8 mouse cellular contexts compared by ENCODE assay signal in genomic region chr3:153806077-153806772, GRCm38 (mm10). TPM values are rescaled to one million over a fixed set of nuclear protein-coding genes. Genes with fewer than 3 reads are reported as not detected.
DNase-seq lines count a peak whose midpoint lies in the region; ATAC-seq lines count a peak whose summit lies in the region.

No protein-coding gene starts in this region.

- peak; percentile 59 for DNase-seq in T-cell, adult 2 months (ENCODE audit: low spot score)
- DNase-seq in cerebellum, postnatal 36 days, result peak; percentile 91
- peak; percentile 92 to 96 for DNase-seq in frontal cortex, postnatal 36 days (ENCODE audit: low spot score in 2 of 2)
- peak; percentile 98 for DNase-seq in hindbrain, embryonic 14.5 days (ENCODE audit: low spot score)
- peak; percentile 93 to 96 for DNase-seq in layer of hippocampus, postnatal 14 days (ENCODE audit: low spot score in 2 of 2)
- peak; percentile 94 for DNase-seq in lung, postnatal 10 days
- DNase-seq in retina, postnatal 1 day, result peak; percentile 97
- DNase-seq in thymus, postnatal 36 days, result peak; percentile 76 to 78

- peak; percentile 93 for ATAC-seq in hindbrain, embryonic 14.5 days (ENCODE audit: low FRiP score)

- 34% methylated on average over 14 of the region's 14 CpGs for WGBS in hindbrain, embryonic 14.5 days

- no peak overlapping the region for H3K4me3 ChIP-seq in hindbrain, embryonic 14.5 days (replicated peaks; ENCODE audit: low read length)

- 0 out of 2 replicates have a peak overlapping the region, but pooled peaks have one; percentile 24 for H3K27ac ChIP-seq in hindbrain, embryonic 14.5 days

- H3K9ac ChIP-seq in hindbrain, embryonic 14.5 days, result peak overlapping the region; percentile 28; the same call in 1 of the 2 replicates

- peaks cover 9% of the 10 kb centered on the region for H3K4me1 ChIP-seq in hindbrain, embryonic 14.5 days (replicated peaks; ENCODE audit: control insufficient read depth, insufficient read depth, low read length)

- H3K4me2 ChIP-seq in hindbrain, embryonic 14.5 days (replicated peaks), result peak overlapping the region; percentile 27

- H3K27me3 ChIP-seq in hindbrain, embryonic 14.5 days (ENCODE audit: control insufficient read depth, insufficient read depth, low read length), result no peaks in the 10 kb centered on the region

- no peaks in the 10 kb centered on the region for H3K9me3 ChIP-seq in hindbrain, embryonic 14.5 days (ENCODE audit: control insufficient read depth, low read length)

- no peaks in the 10 kb centered on the region for H3K36me3 ChIP-seq in hindbrain, embryonic 14.5 days (replicated peaks; ENCODE audit: control insufficient read depth, insufficient read depth)

RNA-seq across cellular contexts. Expression of gene Asb17, which starts 37.8 kb away (rescaled TPM):
- 0.18 TPM in 1 of 2 replicates, not detected in the other for polyA plus RNA-seq in hindbrain, embryonic 14.5 days (2014; fragmentation: Nextera tagmentation; extraction: Ambion mirVana)
- total RNA-seq in layer of hippocampus, postnatal 14 days (2021), result not detected
